Mouse (Mus musculus) stomach, embryonic 15.5 days (tissue): ENCODE measurements around the gene Tln2. TPM values are rescaled to one million over a fixed set of nuclear protein-coding genes. Genes with fewer than 3 reads are reported as not detected.

Experiments used
- microRNA counts: library from miRNA; unstranded; fragments of <30 nt; microRNA quantifications from one replicate; lab custom pipeline; 2016
- microRNA-seq: library from miRNA; unstranded; fragments of <30 nt; microRNA quantifications from one replicate; pipeline ENCODE4, GENCODE M21; 2016
- polyA plus RNA-seq: library from polyadenylated mRNA; unstranded; fragments of >200 nt; fragmentation: Nextera tagmentation; extraction: Ambion mirVana; gene quantifications from 2 replicates; pipeline ENCODE4 v1.2.1, GENCODE M21; 2015

The Tln2 gene
- polyA plus RNA-seq, 1 experiment from 2014 or later, result 32.6 TPM

MicroRNAs encoded within 50 kb of the gene (microRNA counts, 519-probe panel; counts per million panel counts)
- microRNA mmu-miR-190 (lab: Ali Mortazavi, UCI), result 2,131 counts per million, percentile 29 among the panel's probes with 10 or more counts

Small RNA genes lying within 50 kb of the gene (microRNA-seq; reads per million reads assigned to microRNA genes)
- 65.9 reads per million, percentile 45 among the genes with 10 or more reads in this experiment for gene Mir190a

Other genes with a start within 250 kb of the Tln2 start
- 1.7 and 2.0 TPM in 2 replicates for gene C2cd4b, start 199.7 kb upstream of the Tln2 start, polyA plus RNA-seq